Mouse (Mus musculus) embryonic fibroblast, embryonic 13.5 days (primary cell): ENCODE measurements around the gene Kiss1r. TPM values are rescaled to one million over a fixed set of nuclear protein-coding genes. Genes with fewer than 3 reads are reported as not detected.

Source experiments
- H3K27ac ChIP-seq: 2 replicates; pipeline ENCODE4 v1.5.1; 2012; ENCODE audit warnings: low read length, control low read depth, inconsistent platforms; ENCODE audit not compliant: insufficient read depth
- H3K4me1 ChIP-seq: 2 replicates; pipeline ENCODE4 v1.6.1; 2011; ENCODE audit warnings: low read length; ENCODE audit not compliant: control insufficient read depth, insufficient read depth
- H3K4me3 ChIP-seq: 2 replicates; pipeline ENCODE4 v1.5.1; 2011; ENCODE audit warnings: mild to moderate bottlenecking, control low read depth, low read length; ENCODE audit not compliant: insufficient read depth
- CTCF ChIP-seq: IDR thresholded peaks from 2 replicates; pipeline ENCODE4 v1.5.1; 2011; ENCODE audit warnings: mild to moderate bottlenecking, control low read depth, low read length, moderate library complexity, borderline replicate concordance; ENCODE audit not compliant: insufficient read depth
- POLR2A ChIP-seq: IDR thresholded peaks from 2 replicates; pipeline ENCODE4 v1.6.1; 2011; ENCODE audit warnings: low read depth, mild to moderate bottlenecking, control low read depth, low read length, moderate library complexity
- polyA plus RNA-seq: library from polyadenylated mRNA; stranded (reverse); fragments of >200 nt; gene quantifications from 2 replicates; pipeline ENCODE4 v1.2.4, GENCODE M21; 2011; ENCODE audit warnings: low read depth; ENCODE audit not compliant: missing spikeins, insufficient read length

Kiss1r gene
- polyA plus RNA-seq, 1 experiment = 0.44 TPM

DNA sequence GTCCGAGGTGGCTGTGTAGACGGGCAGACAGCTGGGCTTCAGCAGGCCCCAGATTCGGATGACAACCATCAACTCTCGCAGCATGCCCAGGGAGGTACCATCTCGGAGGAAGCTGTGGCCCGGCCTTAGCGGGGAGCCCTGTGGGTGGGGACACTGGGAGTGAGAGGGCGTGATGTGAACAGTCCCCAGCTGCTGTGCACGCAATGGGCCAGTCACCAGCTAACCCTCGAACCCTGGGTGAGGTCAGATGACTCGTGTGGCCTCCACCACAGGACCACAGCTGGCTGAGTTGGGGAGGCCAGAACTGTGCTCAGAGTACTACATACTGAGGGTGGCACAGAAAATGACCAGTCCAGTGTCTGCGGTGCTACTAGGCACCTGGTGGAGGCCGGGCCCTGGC, 20.0 kb upstream of the Kiss1r start:
- Histone ChIP-seq H3K27ac (no peak overlapping the region), H3K4me1 (no peaks in the 10 kb centered on the region), H3K4me3 (no peak overlapping the region)
- no peak for TF ChIP-seq POLR2A
- TF ChIP-seq CTCF = no peak

- H3K27ac ChIP-seq = no peak overlapping the region
- TF ChIP-seq POLR2A (no peak), CTCF (no peak)
- no peak overlapping the region for H3K4me3 ChIP-seq
- H3K4me1 ChIP-seq = no peaks in the 10 kb centered on the region
Measured at GRCm38 (mm10) chr10:79897316-79898245, 19.2 kb upstream of the Kiss1r start.

DNA sequence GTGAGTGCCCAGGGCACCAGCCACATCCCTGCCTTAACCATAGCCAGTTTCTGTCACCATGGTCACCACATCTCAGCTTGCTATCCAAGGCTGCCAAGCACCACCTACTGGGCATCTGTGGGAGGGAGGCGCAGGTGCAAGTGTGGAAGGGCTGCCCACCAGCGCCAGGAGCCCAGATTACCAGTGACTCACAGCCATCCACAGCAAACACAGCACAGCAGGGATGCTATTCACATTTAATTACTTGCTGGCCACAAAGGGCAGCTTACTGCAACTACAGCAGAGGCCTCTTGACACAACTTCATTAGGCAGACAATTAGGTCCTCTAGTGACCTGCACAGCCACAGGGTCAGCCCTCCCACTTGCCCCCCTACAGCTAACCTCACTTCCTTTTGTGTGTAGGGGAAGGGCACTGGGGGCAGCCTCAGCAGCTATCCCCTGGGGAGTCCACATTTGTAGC, 15.8 kb upstream of the Kiss1r start:
- TF ChIP-seq CTCF (peak; percentile 36; the same call in 1 of the 2 replicates), POLR2A (no peak)
- H3K4me3 ChIP-seq = no peak overlapping the region
- no peaks in the 10 kb centered on the region for H3K4me1 ChIP-seq
- H3K27ac ChIP-seq = no peak overlapping the region

GRCm38 (mm10) chr10:79906712-79907111, 10.1 kb upstream of the Kiss1r start:
- Histone ChIP-seq H3K4me1 (0 out of 2 replicates have a peak, but pooled peaks cover 4% of the 10 kb centered on the region), H3K4me3 (no peak overlapping the region), H3K27ac (no peak overlapping the region)
- no peak for TF ChIP-seq POLR2A
- no peak for TF ChIP-seq CTCF

DNA sequence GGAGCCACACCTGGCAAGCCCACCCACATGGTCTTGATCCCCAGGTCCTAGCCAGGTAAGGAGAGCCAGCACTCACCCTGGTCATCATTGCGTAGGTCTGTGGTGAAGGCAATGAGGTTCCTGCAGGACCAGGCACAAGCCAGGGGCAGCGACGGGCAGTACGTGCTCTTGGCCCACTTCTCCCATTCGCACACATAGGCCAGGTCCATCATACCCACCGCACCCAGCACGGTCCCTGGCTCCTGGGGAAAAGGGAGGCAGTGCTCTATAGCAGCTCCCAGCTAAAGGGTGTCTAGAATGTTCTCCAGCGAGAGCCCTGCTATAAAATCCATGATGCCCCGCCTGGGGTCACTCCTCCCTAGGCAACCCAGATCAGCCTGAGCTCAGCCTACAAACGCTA, 9.4 kb upstream of the Kiss1r start:
- TF ChIP-seq POLR2A (no peak), CTCF (no peak)

DNA sequence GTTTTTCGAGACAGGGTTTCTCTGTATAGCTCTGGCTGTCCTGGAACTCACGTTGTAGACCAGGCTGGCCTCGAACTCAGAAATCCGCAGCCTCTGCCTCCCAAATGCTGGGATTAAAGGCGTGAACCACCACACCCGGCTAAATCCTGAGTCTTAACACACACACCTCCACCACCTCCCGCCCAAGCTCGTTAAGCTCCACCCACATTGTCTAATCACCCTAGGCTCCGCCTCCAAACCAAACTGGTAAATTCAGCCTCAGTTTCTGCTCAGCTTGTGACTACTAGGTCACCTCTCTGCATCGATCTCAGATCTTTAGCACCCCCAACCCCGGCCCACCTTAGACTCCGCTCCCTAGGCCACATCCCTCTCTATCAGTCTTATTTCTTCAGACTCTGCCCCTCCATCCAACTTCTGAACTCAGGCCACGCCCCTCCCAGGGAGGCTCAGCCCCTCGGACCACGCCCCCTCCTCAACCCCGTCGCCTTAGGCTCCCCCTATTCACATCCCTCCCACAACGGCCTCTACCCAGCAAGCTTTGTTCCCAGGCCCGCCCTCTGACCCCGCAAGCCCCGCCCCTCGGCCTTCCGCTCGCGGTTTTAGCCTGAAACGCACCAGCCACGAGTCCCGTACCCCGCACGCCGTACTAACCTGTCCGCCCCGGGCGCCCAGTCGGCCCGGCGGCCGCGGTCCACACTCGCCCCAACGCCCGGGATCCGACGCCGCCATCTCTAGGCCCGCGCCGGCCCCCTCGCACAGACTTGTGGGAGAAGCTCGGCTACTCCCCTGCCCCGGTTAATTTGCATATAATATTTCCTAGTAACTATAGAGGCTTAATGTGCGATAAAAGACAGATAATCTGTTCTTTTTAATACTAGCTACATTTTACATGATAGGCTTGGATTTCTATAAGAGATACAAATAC, 8.3 kb upstream of the Kiss1r start, which contains the start of gene Med16:
TSS of gene Med16 (minus strand) at position 757 of the 925 bp plus-strand sequence.
- H3K4me1 ChIP-seq = 0 out of 2 replicates have a peak, but pooled peaks cover 4% of the 10 kb centered on the region
- H3K27ac ChIP-seq = peak within 1 kb of the TSS; percentile 94
- TF ChIP-seq CTCF (no peak), POLR2A (no peak)
- peak within 1 kb of the TSS; percentile 74 for H3K4me3 ChIP-seq

More for the DNA sequence above, 9.4 kb upstream of the Kiss1r start:
- Histone ChIP-seq H3K4me3 (no peak overlapping the region), H3K27ac (no peak overlapping the region), H3K4me1 (0 out of 2 replicates have a peak, but pooled peaks cover 4% of the 10 kb centered on the region)

DNA sequence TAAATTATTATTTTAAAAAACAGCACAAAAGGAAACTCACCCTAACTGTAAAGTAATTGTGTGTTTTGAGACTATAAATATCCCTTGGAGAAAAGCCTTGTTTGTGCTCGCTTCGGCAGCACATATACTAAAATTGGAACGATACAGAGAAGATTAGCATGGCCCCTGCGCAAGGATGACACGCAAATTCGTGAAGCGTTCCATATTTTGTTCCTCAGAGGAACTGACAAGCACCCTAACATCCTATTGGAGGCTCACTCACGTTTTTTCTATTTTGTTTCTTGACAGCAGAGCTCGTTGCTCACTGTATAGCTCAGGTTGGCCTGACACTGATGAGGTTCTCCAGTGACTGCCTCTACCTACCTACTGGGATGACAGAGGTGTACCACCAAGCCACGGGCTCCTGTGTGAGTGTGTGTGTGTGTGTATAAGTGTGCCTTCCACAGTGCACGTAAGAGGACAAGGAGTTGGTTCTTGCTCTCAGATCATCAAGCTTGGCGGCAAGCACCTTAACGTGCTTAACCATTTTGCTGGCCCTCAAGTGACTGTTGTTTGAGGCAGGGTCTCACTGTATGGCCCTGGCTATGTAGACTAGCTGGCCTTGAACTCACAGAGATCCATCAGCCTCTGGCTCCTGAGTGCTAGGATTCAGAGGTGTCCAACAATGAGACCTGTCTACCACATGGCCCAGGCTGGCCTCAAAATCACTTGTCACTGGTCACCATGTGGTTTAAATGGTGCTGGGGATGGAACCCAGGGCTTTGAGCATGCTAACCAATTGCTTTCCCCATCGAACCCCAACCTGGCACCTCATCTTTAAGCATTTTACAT, 7.5 kb upstream of the Kiss1r start:
- H3K27ac ChIP-seq = no peak overlapping the region
- no peak overlapping the region for H3K4me3 ChIP-seq
- TF ChIP-seq POLR2A (peak; percentile 12; the same call in 1 of the 2 replicates), CTCF (no peak)
- 0 out of 2 replicates have a peak, but pooled peaks cover 4% of the 10 kb centered on the region for H3K4me1 ChIP-seq

DNA sequence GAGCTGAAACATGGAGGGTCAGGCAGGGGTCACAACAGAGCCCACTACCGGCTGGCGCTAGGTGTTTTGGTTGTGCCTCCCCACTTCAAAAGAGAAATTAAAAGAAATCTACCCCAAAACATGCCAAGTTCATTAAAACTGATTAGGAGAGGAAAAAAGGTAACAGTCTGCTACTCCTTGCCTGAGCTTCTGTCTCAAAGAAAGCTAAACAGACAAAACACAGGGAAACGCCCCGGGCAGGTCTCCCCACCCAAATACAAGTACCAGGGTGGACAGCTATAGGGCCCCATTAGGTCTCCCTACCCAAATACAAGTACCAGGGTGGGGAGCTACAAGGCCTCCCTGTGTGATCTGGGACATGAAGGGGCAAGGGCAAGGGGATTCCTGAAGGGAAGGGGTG, 6.2 kb upstream of the Kiss1r start, which contains the start of gene Gm26602:
TSS of gene Gm26602 (plus strand) at position 301 of the 400 bp plus-strand sequence.
- no peak for TF ChIP-seq CTCF
- TF ChIP-seq POLR2A = no peak
- H3K4me3 ChIP-seq = no peak within 1 kb of the TSS
- no peak within 1 kb of the TSS for H3K27ac ChIP-seq
- H3K4me1 ChIP-seq = peaks cover 4% of the 10 kb centered on the region; the same call in 1 of the 2 replicates

GRCm38 (mm10) chr10:79912412-79912811, 4.4 kb upstream of the Kiss1r start:
- H3K4me3 ChIP-seq = no peak overlapping the region
- H3K27ac ChIP-seq = no peak overlapping the region
- peaks cover 4% of the 10 kb centered on the region; the same call in 1 of the 2 replicates for H3K4me1 ChIP-seq
- TF ChIP-seq CTCF (no peak), POLR2A (no peak)
